Mouse (Mus musculus) adrenal gland, postnatal 4 days (tissue): ENCODE data around the gene Frmd4a. TPM values are rescaled to one million over a fixed set of nuclear protein-coding genes. Genes with fewer than 3 reads are reported as not detected.
"Not testable (repeated sequence)": the region's sequence is repeated elsewhere in the genome, so short reads cannot be mapped to it uniquely, and the experiment has no call there.

Experiments used
- DNase-seq, 2 experiments: peaks; one replicate each; pipeline ENCODE4 v3.0.0; 2021 to 2022; ENCODE audit warnings: low spot score in 2 of 2, mixed read lengths in 2 of 2
- total RNA-seq, 2 experiments: library from RNA; stranded (reverse); gene quantifications; 2 replicates each; pipeline ENCODE4 v1.2.3; 2021

Frmd4a gene
- total RNA-seq, 2 experiments from 2014 or later, result 34.0 to 41.3 TPM

DNA sequence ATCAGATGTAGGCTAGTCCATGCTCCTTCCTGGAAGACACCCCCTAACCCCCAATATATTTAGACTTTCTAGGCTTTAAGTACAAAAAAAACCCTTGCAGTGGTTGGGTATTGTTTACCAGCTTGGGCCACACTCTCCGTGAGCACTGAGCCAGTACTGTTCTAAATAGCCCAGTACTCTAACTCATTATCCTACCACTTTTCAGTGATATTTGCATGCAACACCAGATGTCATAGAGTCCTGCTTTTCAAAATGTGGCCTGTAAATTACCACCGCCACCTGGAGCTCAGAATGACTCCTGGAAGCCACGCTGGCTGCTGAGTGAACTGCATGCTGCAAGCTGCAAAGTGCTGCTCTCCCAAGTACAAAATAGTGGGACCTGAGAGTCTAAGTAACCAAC is 590.7 kb downstream of the Frmd4a start:
- DNase-seq, result no peak

- no peak for DNase-seq
Observed at GRCm38 (mm10) chr2:4609433-4609832, 591.9 kb downstream of the Frmd4a start.

- DNase-seq, result no peak
Observed at GRCm38 (mm10) chr2:4611295-4611694, 593.8 kb downstream of the Frmd4a start.

GRCm38 (mm10) chr2:4611704-4612103 is 594.2 kb downstream of the Frmd4a start:
- no peak for DNase-seq

GRCm38 (mm10) chr2:4614276-4614929 is 596.9 kb downstream of the Frmd4a start:
- DNase-seq, result not testable (repeated sequence)

DNA sequence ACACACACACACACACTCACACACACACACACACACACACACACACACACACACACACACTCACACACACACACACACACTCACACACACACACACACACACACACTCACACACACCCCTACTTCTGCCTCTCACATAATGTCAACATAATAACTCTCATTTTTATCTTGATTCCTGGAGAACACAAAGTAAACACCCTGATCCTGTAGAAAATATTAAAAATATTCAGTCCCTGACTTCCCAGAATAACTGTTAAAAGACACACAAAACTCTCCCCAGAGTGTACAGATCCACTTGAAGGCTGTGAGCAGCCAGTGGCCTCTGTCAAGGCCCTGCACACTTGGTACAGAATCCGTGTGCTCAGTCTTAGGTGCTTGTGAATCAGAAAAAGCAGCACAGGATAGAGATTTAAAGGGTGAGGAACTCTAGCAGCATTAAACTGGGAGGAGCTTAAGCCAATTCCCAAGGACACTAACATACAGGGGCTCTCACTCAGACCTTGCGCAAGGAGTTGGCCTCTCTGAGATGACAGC is 597.6 kb downstream of the Frmd4a start:
- no peak for DNase-seq

- no peak for DNase-seq
Observed at GRCm38 (mm10) chr2:4616995-4617394, 599.5 kb downstream of the Frmd4a start.

DNA sequence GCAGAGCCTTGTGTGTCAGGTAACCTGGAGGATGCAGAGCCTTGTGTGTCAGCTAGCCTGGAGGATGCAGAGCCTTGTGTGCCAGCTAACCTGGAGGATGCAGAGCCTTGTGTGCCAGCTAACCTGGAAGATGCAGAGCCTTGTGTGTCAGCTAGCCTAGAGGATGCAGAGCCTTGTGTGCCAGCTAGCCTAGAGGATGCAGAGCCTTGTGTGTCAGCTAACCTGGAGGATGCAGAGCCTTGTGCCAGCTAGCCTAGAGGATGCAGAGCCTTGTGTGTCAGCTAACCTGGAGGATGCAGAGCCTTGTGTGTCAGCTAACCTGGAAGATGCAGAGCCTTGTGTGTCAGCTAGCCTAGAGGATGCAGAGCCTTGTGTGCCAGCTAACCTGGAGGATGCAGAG is 601.6 kb downstream of the Frmd4a start:
- not testable (repeated sequence) for DNase-seq

GRCm38 (mm10) chr2:4619893-4620593 is 602.5 kb downstream of the Frmd4a start:
- DNase-seq, result no peak

DNA sequence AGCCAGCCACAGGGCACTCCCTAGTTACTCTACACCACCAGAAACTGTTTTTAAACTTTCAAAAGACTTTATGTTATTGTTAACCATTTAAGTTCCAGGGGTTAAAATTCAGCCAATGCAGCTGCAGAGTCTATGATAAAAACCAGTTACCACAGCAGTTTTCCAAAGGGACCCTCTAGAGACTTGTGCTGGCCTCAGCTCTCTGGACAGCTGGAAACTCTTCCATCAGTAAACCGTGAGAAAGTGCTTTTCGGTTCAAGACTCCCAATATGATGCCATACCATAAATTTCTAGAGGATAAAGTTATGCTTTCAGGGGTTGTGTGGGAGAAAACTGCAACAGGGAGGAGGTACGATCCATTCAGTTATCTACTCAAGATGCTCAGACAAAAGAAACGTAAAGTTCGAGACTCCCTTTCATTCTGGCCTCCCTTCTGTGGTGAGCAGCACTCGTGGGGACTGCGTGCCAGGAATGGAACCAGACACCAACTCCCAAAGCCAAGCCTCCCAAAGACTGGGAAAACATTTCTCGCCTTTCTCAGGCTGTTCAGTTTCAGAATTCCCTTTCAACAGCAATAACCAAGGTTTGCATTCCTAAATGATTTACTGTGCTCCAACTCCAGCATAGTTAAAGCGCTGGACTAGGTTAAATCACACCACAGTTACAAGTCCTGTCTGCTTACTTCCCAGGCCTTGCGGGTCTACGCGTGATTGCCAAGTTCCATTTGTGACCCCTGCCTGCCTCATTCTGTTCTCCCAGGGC is 603.3 kb downstream of the Frmd4a start:
- DNase-seq, result no peak

- no peak for DNase-seq
Observed at GRCm38 (mm10) chr2:4621471-4621985, 604.0 kb downstream of the Frmd4a start.

GRCm38 (mm10) chr2:4626911-4627310 is 609.4 kb downstream of the Frmd4a start:
- DNase-seq, result no peak

DNA sequence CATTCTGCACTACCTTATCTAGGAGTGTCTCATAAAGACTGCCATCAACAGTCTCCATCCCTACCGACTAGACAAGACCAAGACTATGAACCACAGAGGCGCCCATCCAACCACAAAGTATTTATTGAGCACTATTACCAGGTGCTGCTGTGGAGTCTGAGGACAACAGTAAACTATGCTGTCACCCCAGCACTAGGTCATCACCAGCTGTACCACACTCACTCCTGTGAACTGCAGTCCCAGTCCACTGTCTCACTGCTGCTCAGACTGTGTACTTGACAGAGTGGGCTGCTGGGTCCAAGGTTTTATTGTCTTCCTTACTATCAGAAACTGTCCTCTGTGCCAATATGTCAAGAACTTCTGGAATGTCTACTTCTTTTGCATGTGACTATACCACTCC is 611.4 kb downstream of the Frmd4a start:
- DNase-seq, result no peak

- no peak for DNase-seq
Observed at GRCm38 (mm10) chr2:4629470-4629869, 612.0 kb downstream of the Frmd4a start.

DNA sequence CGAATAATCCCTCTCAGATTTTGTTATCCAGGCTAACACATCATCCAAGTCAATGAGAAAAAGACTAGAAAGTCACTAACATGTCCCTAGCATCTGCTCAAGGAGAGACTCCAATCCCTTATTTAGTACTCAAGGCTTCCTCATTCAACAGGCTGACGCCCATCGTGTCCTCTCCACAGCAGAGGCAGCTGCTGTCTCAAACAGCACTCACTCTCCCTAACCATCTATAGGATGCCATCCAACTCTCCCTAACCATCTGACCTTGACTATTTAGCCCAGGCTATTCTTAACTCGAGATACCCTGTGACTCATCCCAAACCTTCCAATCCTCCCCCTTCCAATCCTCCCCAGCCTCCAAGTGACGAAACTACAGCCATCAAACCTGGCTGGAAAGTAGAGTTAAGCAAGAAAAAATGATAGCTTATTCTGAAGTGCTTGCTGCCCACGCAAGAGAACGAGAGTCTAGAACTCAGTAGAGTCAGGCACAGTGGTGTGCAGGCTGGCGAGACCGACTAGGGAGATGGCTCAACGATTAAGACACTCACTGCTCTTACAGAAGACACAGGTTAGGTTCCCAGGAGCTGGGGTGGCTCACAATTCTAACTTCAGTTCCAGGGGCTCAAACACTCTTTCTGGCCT is 612.8 kb downstream of the Frmd4a start:
- DNase-seq, result no peak

- no peak for DNase-seq
Observed at GRCm38 (mm10) chr2:4635804-4636203, 618.3 kb downstream of the Frmd4a start.

DNA sequence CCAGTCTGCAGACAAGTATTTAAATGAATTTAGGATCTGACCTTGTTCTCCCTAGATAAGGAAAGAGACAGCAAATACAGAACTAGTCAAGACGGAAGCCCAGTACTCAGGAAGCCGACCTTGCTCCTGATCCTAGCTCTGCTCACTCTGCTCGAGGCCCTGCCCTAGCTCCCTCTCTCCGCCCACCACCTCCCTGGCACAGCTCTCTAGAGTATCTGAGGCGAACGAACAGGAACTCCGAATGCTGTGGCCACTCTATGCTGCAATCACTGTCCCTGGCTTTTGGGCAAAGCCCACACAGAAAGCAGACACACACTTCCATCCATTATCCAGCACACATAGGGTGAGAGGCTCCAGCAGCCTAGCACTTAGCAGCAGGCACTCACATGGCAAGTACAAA is 619.1 kb downstream of the Frmd4a start:
- DNase-seq, result no peak

- no peak for DNase-seq
Observed at GRCm38 (mm10) chr2:4638189-4638588, 620.7 kb downstream of the Frmd4a start.

DNA sequence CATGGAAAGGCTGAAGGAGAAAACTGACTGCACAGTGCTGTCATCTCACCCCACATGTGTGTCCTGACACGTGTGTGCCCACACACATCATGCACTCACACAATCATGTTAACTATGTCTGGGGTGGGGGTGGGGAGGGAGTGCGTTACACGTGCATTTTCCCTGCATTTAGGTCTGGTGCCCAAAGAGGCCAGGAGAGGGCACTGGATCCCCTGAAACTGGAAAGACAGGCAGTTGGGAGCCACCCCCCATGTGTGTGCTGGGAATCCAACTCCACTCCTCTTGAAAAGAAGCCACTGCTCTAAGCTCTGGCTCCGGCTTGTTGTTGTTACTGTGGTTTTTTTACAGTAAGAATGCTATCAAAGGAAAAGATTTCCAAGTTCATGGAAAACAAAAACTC is 627.5 kb downstream of the Frmd4a start:
- DNase-seq, result no peak

- no peak for DNase-seq
Observed at GRCm38 (mm10) chr2:4648094-4648493, 630.6 kb downstream of the Frmd4a start.

- no peak for DNase-seq
Observed at GRCm38 (mm10) chr2:4649646-4650045, 632.1 kb downstream of the Frmd4a start.
